Mouse (Mus musculus) layer of hippocampus, adult 8-10 months (tissue): ENCODE measurements around the gene Hist1h2bh. TPM values are rescaled to one million over a fixed set of nuclear protein-coding genes. Genes with fewer than 3 reads are reported as not detected.
"Not testable (repeated sequence)": the region's sequence is repeated elsewhere in the genome, so short reads cannot be mapped to it uniquely, and the experiment has no call there.

ENCODE experiments used
- DNase-seq, 2 experiments: peaks; one replicate each; pipeline ENCODE4 v3.0.0; 2022; ENCODE audit warnings: low spot score in 2 of 2
- total RNA-seq, 4 experiments: library from RNA; stranded (reverse); gene quantifications; 2 replicates each; pipeline ENCODE4 v1.2.4; 2022

Hist1h2bh gene
- total RNA-seq, 4 experiments from 2014 or later = 0.34 to 0.73 (median 0.61) TPM

- no peak for DNase-seq
Observed at GRCm38 (mm10) chr13:23551931-23552914, 9.0 kb upstream of the Hist1h2bh start.

GRCm38 (mm10) chr13:23551146-23551834, 8.1 kb upstream of the Hist1h2bh start, which contains the start of gene Hist1h4f:
Gene Hist1h4f, minus strand, starts transcription at chr13:23551648.
- DNase-seq = peak; percentile 91 to 93

- no peak for DNase-seq
Observed at GRCm38 (mm10) chr13:23550761-23551145, 7.6 kb upstream of the Hist1h2bh start.

GRCm38 (mm10) chr13:23546694-23547093, 3.5 kb upstream of the Hist1h2bh start:
- no peak for DNase-seq

- DNase-seq = not testable (repeated sequence)
Observed at GRCm38 (mm10) chr13:23544787-23545120, 1.6 kb upstream of the Hist1h2bh start.

GRCm38 (mm10) chr13:23543965-23544786, 984 bp upstream of the Hist1h2bh start, which contains the start of gene Hist1h3f:
Gene Hist1h3f, plus strand, starts transcription at chr13:23544052.
- DNase-seq = peak in 1 of 2 experiments; percentile 69

- DNase-seq = not testable (repeated sequence)
Observed at GRCm38 (mm10) chr13:23542225-23542980, 789 bp downstream of the Hist1h2bh start.

- DNase-seq = no peak
Observed at GRCm38 (mm10) chr13:23541497-23541896, 1.7 kb downstream of the Hist1h2bh start.

- not testable (repeated sequence) for DNase-seq
Observed at GRCm38 (mm10) chr13:23539821-23540220, 3.4 kb downstream of the Hist1h2bh start.

- DNase-seq = no peak
Observed at GRCm38 (mm10) chr13:23538249-23538648, 4.9 kb downstream of the Hist1h2bh start.

- DNase-seq = no peak
Observed at GRCm38 (mm10) chr13:23537006-23537710, 6.0 kb downstream of the Hist1h2bh start.

GRCm38 (mm10) chr13:23536076-23536822, 6.9 kb downstream of the Hist1h2bh start:
- DNase-seq = no peak

GRCm38 (mm10) chr13:23535137-23536075, 7.8 kb downstream of the Hist1h2bh start, which contains the start of gene Hist1h3g:
Gene Hist1h3g, plus strand, starts transcription at chr13:23535422.
- peak; percentile 91 to 92 for DNase-seq

GRCm38 (mm10) chr13:23534368-23535131, 8.6 kb downstream of the Hist1h2bh start:
- DNase-seq = no peak

- peak; percentile 72 to 78 for DNase-seq
Observed at GRCm38 (mm10) chr13:23533560-23534367, 9.4 kb downstream of the Hist1h2bh start, which contains the start of gene Hist1h2af. Gene Hist1h2af, plus strand, starts transcription at chr13:23533906.
